Mouse (Mus musculus) liver, embryonic 11.5 days (tissue): ENCODE data around the gene Tnfrsf1b. TPM values are rescaled to one million over a fixed set of nuclear protein-coding genes. Genes with fewer than 3 reads are reported as not detected.
A peak's percentile ranks its signal among the peaks of the same experiment; 100 is the strongest.

ENCODE experiments used
- ATAC-seq: fragments of 200-750 bp; cut with Nextera tagmentation; replicated peaks from 2 replicates; pipeline ENCODE4 v1.8.0; 2017; ENCODE audit warnings: moderate number of reproducible peaks, mild to moderate bottlenecking, moderate TSS enrichment, moderate library complexity; ENCODE audit not compliant: low FRiP score
- DNase-seq: peaks from one replicate; pipeline ENCODE4 v3.0.0-alpha.2; 2017; ENCODE audit warnings: low spot score
- H3K27ac ChIP-seq: fragments of 300-500 bp; sonication (generic); 2 replicates; pipeline ENCODE4 v1.5.1; 2014; ENCODE audit warnings: mild to moderate bottlenecking, low read depth, low read length, control low read depth
- H3K27me3 ChIP-seq: fragments of 300-500 bp; sonication (generic); replicated peaks from 2 replicates; pipeline ENCODE4 v1.6.1; 2014; ENCODE audit warnings: low read length, mixed read lengths; ENCODE audit not compliant: control insufficient read depth, insufficient read depth
- H3K36me3 ChIP-seq: fragments of 300-500 bp; sonication (generic); 2 replicates; pipeline ENCODE4 v1.6.1; 2014; ENCODE audit warnings: mild to moderate bottlenecking, low read length, moderate library complexity, mixed read lengths; ENCODE audit not compliant: control insufficient read depth, insufficient read depth
- H3K4me1 ChIP-seq: fragments of 300-500 bp; sonication (generic); replicated peaks from 2 replicates; pipeline ENCODE4 v1.6.1; 2014; ENCODE audit warnings: low read length, mixed read lengths; ENCODE audit not compliant: control insufficient read depth, insufficient read depth
- H3K4me2 ChIP-seq: fragments of 300-500 bp; sonication (generic); 2 replicates; pipeline ENCODE4 v1.6.1; 2014; ENCODE audit warnings: mild to moderate bottlenecking, control low read depth, moderate library complexity
- H3K4me3 ChIP-seq: fragments of 300-500 bp; sonication (generic); 2 replicates; pipeline ENCODE4 v1.5.1; 2014; ENCODE audit warnings: low read depth, low read length, control low read depth
- H3K9ac ChIP-seq: fragments of 300-500 bp; sonication (generic); 2 replicates; pipeline ENCODE4 v1.6.1; 2014; ENCODE audit warnings: low read depth, low read length, control low read depth
- H3K9me3 ChIP-seq: fragments of 300-500 bp; sonication (generic); 2 replicates; pipeline ENCODE4 v1.6.1; 2016; ENCODE audit warnings: low read length, inconsistent platforms, mixed read lengths; ENCODE audit not compliant: control insufficient read depth
- WGBS: fragments of 180-500 bp; shearing (Covaris S2); extraction: QIAGEN DNeasy Blood & Tissue Kit; methylation state at CpG from one replicate; pipeline ENCODE4 v1.1.7; 2014; 5-methylcytosine and 5-hydroxymethylcytosine counted together
- polyA plus RNA-seq: library from polyadenylated mRNA; unstranded; fragments of >200 nt; fragmentation: Nextera tagmentation; extraction: Ambion mirVana; gene quantifications from 2 replicates; pipeline ENCODE4 v1.2.1, GENCODE M21; 2014

Tnfrsf1b gene
- polyA plus RNA-seq, 1 experiment from 2014 or later: 6.5 TPM

DNA sequence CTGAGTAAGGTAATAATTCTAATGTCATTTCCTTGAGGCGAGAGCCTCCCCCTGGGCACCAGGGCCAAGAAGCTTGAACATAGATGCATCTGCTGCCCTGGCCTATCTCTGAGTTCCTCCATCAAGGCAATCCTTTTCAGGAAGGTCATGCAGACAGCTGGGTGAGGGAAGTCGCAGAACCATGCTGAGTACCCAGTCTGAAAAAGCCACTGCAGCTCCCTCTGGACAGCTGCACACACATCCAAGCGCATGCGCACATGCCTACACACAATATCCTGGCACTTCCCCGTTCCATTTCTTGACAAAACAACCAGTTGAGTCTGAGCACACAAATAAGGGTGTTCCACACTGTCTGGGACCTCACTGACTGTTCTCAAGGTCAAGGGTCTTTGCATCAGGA is 14.9 kb downstream of the Tnfrsf1b start:
- H3K36me3 ChIP-seq: no peaks in the 10 kb centered on the region
- H3K4me2 ChIP-seq: no peak overlapping the region
- H3K9ac ChIP-seq: no peak overlapping the region
- H3K4me3 ChIP-seq: no peak overlapping the region
- no peak for ATAC-seq
- H3K9me3 ChIP-seq: no peaks in the 10 kb centered on the region
- H3K27ac ChIP-seq: no peak overlapping the region
- no peaks in the 10 kb centered on the region for H3K4me1 ChIP-seq
- H3K27me3 ChIP-seq: no peaks in the 10 kb centered on the region
- 80% methylated on average over 5 of the region's 5 CpGs for WGBS
- no peak for DNase-seq

DNA sequence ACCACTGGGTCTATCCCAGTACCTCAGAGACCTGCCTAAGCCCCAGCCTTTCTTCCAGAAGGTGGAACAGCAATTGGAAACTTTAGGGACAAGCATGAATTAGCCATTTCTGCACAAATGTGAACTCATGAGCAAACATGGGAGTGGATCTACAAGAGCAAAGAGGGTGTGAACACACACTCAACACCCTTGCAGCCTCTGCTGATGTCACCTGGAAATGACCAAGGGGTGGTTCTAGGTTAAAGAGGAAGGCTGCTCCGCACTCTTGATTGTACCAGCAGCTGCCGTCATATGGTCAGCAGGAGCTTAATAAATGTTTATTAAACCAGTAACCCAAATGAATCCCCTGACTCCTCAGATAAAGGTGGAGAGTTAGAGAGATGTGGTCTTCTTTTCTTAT is 16.0 kb downstream of the Tnfrsf1b start:
- Histone ChIP-seq H3K4me1 (no peaks in the 10 kb centered on the region), H3K36me3 (no peaks in the 10 kb centered on the region), H3K4me2 (no peak overlapping the region), H3K4me3 (no peak overlapping the region), H3K9me3 (no peaks in the 10 kb centered on the region), H3K9ac (no peak overlapping the region), H3K27me3 (no peaks in the 10 kb centered on the region), H3K27ac (no peak overlapping the region)
- DNase-seq (no peak), ATAC-seq (no peak)
- 83% methylated on average over 2 of the region's 2 CpGs for WGBS

DNA sequence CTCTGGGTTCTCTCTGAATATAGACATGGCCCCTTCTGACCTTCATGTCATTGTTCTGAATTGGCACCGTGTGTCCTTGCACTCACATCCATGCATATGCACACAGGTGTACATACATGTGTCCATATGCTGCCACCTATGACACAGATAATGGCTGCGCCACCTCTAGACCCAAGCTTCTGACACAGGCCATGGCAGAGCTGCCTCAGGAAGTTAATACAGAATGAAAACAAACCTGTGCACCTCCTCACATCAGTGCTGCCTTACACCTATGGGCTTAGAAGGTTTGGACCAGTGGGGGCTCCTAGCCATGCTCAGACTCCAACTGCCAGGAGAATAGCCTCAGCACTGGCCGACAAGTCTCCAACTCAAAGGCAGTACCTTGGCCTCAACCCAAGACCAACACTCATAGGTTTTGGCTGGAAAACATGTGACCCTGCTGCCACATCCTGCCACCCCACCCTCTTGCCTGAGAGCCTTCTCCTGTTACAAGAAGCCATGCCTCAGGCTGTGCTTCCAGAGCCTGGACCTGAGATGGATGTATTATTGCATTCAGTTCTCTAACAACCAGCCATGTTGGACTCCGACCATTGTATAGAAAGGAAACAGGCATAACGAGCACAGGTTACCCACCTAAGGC is 17.0 kb downstream of the Tnfrsf1b start:
- Histone ChIP-seq H3K4me1 (no peaks in the 10 kb centered on the region), H3K4me2 (no peak overlapping the region), H3K36me3 (no peaks in the 10 kb centered on the region), H3K27me3 (no peaks in the 10 kb centered on the region), H3K27ac (no peak overlapping the region), H3K4me3 (no peak overlapping the region), H3K9ac (no peak overlapping the region), H3K9me3 (no peaks in the 10 kb centered on the region)
- ATAC-seq (no peak), DNase-seq (no peak)
- 87% methylated on average over 5 of the region's 5 CpGs for WGBS

DNA sequence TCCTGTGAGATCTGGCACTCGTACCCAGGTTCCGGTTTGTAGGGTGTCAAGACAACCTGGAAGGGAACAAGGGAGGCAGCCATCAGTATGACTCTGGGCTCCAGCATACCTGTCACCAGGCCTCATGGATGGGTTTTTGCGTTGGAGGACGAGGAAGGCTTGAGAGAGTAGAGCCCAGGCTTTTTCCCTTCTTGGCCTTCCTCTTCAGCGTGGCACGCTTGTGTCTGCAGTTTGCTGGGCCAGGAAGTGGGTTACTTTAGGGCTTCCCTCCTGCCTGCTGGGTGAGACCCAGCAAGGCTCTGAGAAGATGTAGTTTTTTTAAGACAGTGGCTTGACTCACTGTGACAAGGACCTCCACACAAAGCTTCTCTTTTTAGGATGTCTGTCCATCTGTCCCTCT is 17.6 kb downstream of the Tnfrsf1b start:
- 75% methylated on average over 6 of the region's 6 CpGs for WGBS
- no peak overlapping the region for H3K9ac ChIP-seq
- H3K27me3 ChIP-seq: no peaks in the 10 kb centered on the region
- H3K27ac ChIP-seq: no peak overlapping the region
- H3K9me3 ChIP-seq: no peaks in the 10 kb centered on the region
- no peaks in the 10 kb centered on the region for H3K36me3 ChIP-seq
- DNase-seq: no peak
- H3K4me3 ChIP-seq: no peak overlapping the region
- ATAC-seq: no peak
- no peaks in the 10 kb centered on the region for H3K4me1 ChIP-seq
- H3K4me2 ChIP-seq: no peak overlapping the region

DNA sequence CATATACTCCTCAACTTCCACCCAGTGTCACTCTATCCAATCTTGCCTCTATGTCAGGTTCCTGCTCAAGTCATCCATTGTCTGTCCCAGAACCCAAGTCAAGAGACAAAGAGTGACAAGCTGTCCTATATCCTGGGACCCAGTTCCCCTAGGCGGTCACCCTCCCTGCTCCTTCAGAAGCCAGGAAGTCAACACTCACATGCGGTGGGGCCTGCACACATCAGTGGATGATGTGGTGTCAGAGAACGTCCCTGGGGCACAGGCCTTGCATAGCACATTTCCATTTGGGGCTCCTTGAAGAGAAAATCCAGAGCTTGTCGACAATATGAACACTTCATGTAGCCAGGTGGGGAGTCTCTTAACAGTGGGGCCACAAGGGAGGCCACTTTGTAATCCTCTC is 22.1 kb downstream of the Tnfrsf1b start:
- Histone ChIP-seq H3K27me3 (no peaks in the 10 kb centered on the region), H3K4me2 (no peak overlapping the region), H3K9me3 (no peaks in the 10 kb centered on the region), H3K4me3 (no peak overlapping the region), H3K36me3 (no peaks in the 10 kb centered on the region), H3K4me1 (peaks cover 9% of the 10 kb centered on the region), H3K9ac (no peak overlapping the region), H3K27ac (no peak overlapping the region)
- DNase-seq (no peak), ATAC-seq (no peak)
- 84% methylated on average over 4 of the region's 4 CpGs for WGBS

DNA sequence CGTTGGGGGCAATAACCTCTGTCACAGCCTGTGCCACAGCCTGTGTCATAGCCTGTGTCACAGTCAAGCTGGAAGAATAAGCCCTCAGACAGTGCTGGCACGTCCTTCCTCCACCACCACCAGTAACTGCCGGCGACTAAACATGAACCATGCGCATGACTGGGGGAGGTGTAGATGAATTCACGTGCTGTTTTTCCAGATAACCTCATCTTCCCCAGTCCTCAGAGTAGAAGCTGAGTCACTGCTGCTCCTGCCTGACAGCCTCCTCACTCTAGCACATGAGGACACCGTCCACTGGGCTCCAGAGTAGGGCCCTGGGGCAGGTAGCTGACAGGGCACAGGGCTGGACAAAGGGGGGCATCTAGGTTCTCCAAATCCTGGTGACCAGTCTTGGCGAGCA is 24.6 kb downstream of the Tnfrsf1b start:
- H3K27me3 ChIP-seq: no peaks in the 10 kb centered on the region
- H3K4me2 ChIP-seq: no peak overlapping the region
- 44% methylated on average over 8 of the region's 8 CpGs for WGBS
- H3K4me3 ChIP-seq: no peak overlapping the region
- peaks cover 9% of the 10 kb centered on the region for H3K4me1 ChIP-seq
- H3K9me3 ChIP-seq: no peaks in the 10 kb centered on the region
- 0 out of 2 replicates have a peak overlapping the region, but pooled peaks have one; percentile 25 for H3K9ac ChIP-seq
- H3K27ac ChIP-seq: no peak overlapping the region
- DNase-seq (no peak), ATAC-seq (peak; percentile 92)
- no peaks in the 10 kb centered on the region for H3K36me3 ChIP-seq

DNA sequence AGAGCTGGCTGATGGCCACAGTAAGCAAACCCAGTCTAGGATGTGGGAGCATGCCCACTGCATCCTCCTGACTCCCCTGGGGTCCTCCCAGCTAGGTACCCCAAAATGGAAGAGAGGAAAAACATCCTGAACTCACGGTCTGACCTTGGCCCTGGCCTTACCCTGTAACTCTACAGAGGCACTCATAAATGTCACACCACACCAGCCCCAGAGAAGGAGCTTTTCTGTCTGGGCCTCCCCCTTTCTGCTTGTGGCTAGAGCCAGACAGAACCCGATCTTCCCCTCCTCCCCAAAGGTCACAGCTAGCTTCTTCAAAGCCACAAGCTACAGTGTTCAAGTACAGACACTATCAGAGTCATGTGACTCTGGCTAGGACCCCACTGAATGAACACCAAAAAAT is 25.3 kb downstream of the Tnfrsf1b start:
- H3K9me3 ChIP-seq: no peaks in the 10 kb centered on the region
- H3K4me1 ChIP-seq: peaks cover 9% of the 10 kb centered on the region
- H3K36me3 ChIP-seq: no peaks in the 10 kb centered on the region
- H3K4me2 ChIP-seq: no peak overlapping the region
- H3K27ac ChIP-seq: no peak overlapping the region
- H3K4me3 ChIP-seq: no peak overlapping the region
- H3K9ac ChIP-seq: no peak overlapping the region
- no peaks in the 10 kb centered on the region for H3K27me3 ChIP-seq
- WGBS: 58% methylated on average over 2 of the region's 2 CpGs
- ATAC-seq: peak; percentile 0; the same call in 1 of the 2 replicates
- no peak for DNase-seq

DNA sequence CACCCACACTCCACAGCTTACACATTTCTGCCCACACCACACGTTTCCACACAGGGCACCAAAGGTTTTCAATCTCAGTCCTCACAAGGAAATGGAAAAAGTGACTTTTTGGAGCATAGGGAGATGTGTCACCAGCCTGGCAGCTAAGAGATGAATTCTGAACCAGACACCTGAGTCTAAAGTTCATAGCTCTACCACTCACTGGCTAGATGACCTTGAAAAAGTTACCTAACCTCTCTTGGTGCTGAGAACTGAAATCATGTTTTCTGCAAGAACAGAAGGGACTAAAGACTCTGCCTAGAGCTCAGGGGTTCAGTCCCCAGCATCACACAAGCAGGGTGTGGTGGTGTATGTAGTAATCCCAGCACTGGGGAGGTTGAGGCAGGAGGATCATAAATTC is 26.7 kb downstream of the Tnfrsf1b start:
- WGBS: 70% methylated on average over 1 of the region's 1 CpGs
- Histone ChIP-seq H3K4me3 (no peak overlapping the region), H3K36me3 (no peaks in the 10 kb centered on the region), H3K4me1 (peaks cover 9% of the 10 kb centered on the region), H3K27me3 (no peaks in the 10 kb centered on the region), H3K4me2 (no peak overlapping the region), H3K9me3 (no peaks in the 10 kb centered on the region), H3K9ac (no peak overlapping the region), H3K27ac (no peak overlapping the region; the same call in 1 of the 2 replicates)
- no peak for ATAC-seq
- no peak for DNase-seq

DNA sequence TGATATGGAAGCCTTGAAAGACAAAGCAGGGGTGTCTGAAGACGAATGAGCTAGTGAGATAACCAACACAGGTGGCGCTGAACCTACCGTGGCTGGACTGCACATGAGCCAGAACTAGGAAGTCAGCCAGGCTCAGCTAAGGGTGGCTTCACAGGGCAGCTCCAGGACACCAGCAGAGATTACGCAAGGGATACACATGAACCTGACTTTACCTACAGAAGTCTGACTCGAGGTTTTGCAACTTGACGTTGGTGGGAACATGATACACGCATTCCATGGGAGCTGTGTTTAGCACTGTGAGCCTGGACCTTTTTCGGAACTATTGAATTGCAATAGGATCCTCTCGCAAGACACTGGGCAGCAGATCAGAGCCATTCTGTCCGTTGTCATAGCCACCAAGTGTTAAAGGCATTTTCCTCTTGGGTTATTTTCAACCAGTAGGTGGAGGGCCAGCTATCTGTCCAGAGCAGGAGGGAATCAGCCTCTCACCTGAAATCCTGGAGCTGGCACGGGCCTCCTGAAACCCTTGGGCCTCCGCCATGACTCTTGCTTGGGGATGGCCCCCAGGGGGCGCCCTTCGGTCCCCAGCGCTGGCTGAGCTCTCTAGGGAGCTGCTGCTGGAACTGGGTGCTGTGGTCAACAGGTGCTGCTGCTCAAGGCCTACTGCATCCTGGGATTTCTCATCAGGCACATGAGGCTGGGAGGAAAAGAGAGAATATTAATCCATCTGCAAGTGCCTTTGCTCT is 27.3 kb downstream of the Tnfrsf1b start:
- H3K4me2 ChIP-seq: no peak overlapping the region
- H3K27ac ChIP-seq: no peak overlapping the region; the same call in 1 of the 2 replicates
- WGBS: 51% methylated on average over 15 of the region's 15 CpGs
- H3K4me1 ChIP-seq: peaks cover 9% of the 10 kb centered on the region
- no peaks in the 10 kb centered on the region for H3K36me3 ChIP-seq
- H3K9ac ChIP-seq: no peak overlapping the region
- no peaks in the 10 kb centered on the region for H3K9me3 ChIP-seq
- DNase-seq (no peak), ATAC-seq (no peak; the same call in 1 of the 2 replicates)
- H3K27me3 ChIP-seq: no peaks in the 10 kb centered on the region
- no peak overlapping the region for H3K4me3 ChIP-seq
